Mouse (Mus musculus): ENCODE measurements around the gene Fam163b. TPM values are rescaled to one million over a fixed set of nuclear protein-coding genes. Genes with fewer than 3 reads are reported as not detected.

The Fam163b gene
- total and polyA plus RNA-seq, 3 experiments, result not detected

- TF ChIP-seq E2F4 (IDR thresholded peaks at IDR 0.05; ENCODE audit: borderline replicate concordance, low read depth, low read length) (no peak), SMC3 (IDR thresholded peaks at IDR 0.05; ENCODE audit: low read depth, low read length) (peak; percentile 73), POLR2A (IDR thresholded peaks at IDR 0.05; ENCODE audit: control insufficient read depth in 1 of 2, insufficient read depth in 1 of 2, low read depth in 1 of 2, low read length in 2 of 2, poor library complexity in 1 of 2) (no peak), MAZ (IDR thresholded peaks at IDR 0.05; ENCODE audit: low read depth, low read length) (peak; percentile 81), MXI1 (IDR thresholded peaks at IDR 0.05; ENCODE audit: low read depth, low read length) (no peak), ETS1 (IDR thresholded peaks at IDR 0.05; ENCODE audit: low read depth, low read length) (no peak)
Observed at GRCm38 (mm10) chr2:27125979-27126378, 16.3 kb downstream of the Fam163b start (continued).

DNA sequence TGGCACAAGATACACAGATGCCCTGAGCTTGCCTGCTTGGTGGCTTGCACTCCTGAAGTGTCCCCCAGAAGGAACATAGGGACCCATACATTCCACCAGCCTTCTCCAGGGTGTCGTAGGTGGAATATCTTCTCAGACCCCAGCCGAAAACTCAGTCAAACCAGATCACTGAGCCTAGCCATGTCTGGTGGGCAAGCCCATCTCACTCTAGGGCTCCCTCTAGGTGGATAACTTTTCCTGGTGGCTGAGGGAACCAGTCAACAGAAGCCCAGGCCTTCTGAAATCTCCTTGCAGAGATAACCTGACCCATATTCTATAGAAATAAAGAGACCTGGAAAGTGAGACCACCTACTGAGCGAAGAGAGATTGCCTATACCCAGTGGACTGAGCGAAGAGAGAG, 19.2 kb downstream of the Fam163b start:
- no peak for DNase-seq (ENCODE audit: low read depth, low spot score)
- H3K79me2 ChIP-seq (ENCODE audit: control insufficient read depth, insufficient read depth, low read length, poor library complexity), result no peaks in the 10 kb centered on the region
- no peak overlapping the region for H3K27ac ChIP-seq (ENCODE audit: control insufficient read depth, low read depth, low read length)
- no peaks in the 10 kb centered on the region for H3K4me1 ChIP-seq (ENCODE audit: control insufficient read depth in 1 of 2, insufficient read depth in 2 of 2, low read length in 2 of 2)
- H3K27me3 ChIP-seq (ENCODE audit: control insufficient read depth in 1 of 2, insufficient read depth in 2 of 2, low read length in 2 of 2), result peaks cover 0 to 1% of the 10 kb centered on the region in 2 experiments
- H3K4me3 ChIP-seq (ENCODE audit: control insufficient read depth in 1 of 2, insufficient read depth in 1 of 2, low read depth in 2 of 2, low read length in 2 of 2), result no peak overlapping the region
- no peaks in the 10 kb centered on the region for H3K9me3 ChIP-seq (replicated peaks; ENCODE audit: insufficient read depth, low read length)
- TF ChIP-seq TBP (IDR thresholded peaks at IDR 0.05; ENCODE audit: low read depth, low read length) (no peak), MYC (IDR thresholded peaks at IDR 0.05; ENCODE audit: low read depth, low read length) (no peak), JUND (IDR thresholded peaks at IDR 0.05; ENCODE audit: low read depth, low read length) (no peak), POLR2AphosphoS5 (IDR thresholded peaks at IDR 0.05; ENCODE audit: borderline replicate concordance, low read depth, low read length) (no peak), MYB (IDR thresholded peaks at IDR 0.05; ENCODE audit: low read depth, low read length) (no peak), KAT2A (conservative IDR thresholded peaks at IDR 0.05; ENCODE audit: low read depth, low read length) (no peak), POLR2AphosphoS2 (IDR thresholded peaks at IDR 0.05; ENCODE audit: low read length) (no peak), USF2 (IDR thresholded peaks at IDR 0.05; ENCODE audit: borderline replicate concordance in 1 of 2, insufficient read depth in 1 of 2, low read depth in 1 of 2, low read length in 2 of 2) (no peak), HCFC1 (IDR thresholded peaks at IDR 0.05; ENCODE audit: low read depth, low read length) (no peak), UBTF (IDR thresholded peaks at IDR 0.05; ENCODE audit: borderline replicate concordance, insufficient read depth, low read depth, low read length) (no peak), CTCF (IDR thresholded peaks at IDR 0.05 in 2 of 3, conservative IDR thresholded peaks at IDR 0.05 in 1 of 3; ENCODE audit: control insufficient read depth in 1 of 3, insufficient read depth in 1 of 3, low read depth in 2 of 3, low read length in 3 of 3, poor library complexity in 1 of 3, severe bottlenecking in 1 of 3) (no peak), ETS1 (IDR thresholded peaks at IDR 0.05; ENCODE audit: low read depth, low read length) (no peak), MAX (IDR thresholded peaks at IDR 0.05; ENCODE audit: low read length) (no peak), GATA1 (IDR thresholded peaks at IDR 0.05; ENCODE audit: low read depth, low read length) (no peak), CHD2 (IDR thresholded peaks at IDR 0.05; ENCODE audit: low read length) (no peak), SIN3A (IDR thresholded peaks at IDR 0.05; ENCODE audit: low read length) (no peak), NRF1 (IDR thresholded peaks at IDR 0.05; ENCODE audit: insufficient read depth, low read depth, low read length, poor library complexity, severe bottlenecking) (no peak)
- H3K36me3 ChIP-seq (ENCODE audit: control insufficient read depth in 1 of 2, insufficient read depth in 2 of 2, low read length in 2 of 2), result no peaks in the 10 kb centered on the region
- H3K9ac ChIP-seq (ENCODE audit: control insufficient read depth, low read depth, low read length, poor library complexity, severe bottlenecking), result no peak overlapping the region

Measured in MEL (cell line).